Mouse (Mus musculus) large intestine, adult 2 months (tissue): Measurements from ENCODE around the gene Olfr622. TPM values are rescaled to one million over a fixed set of nuclear protein-coding genes. Genes with fewer than 3 reads are reported as not detected.

Experiments
- DNase-seq: peaks from one replicate; pipeline ENCODE4 v3.0.0-alpha.2; 2012; ENCODE audit warnings: low read depth, low spot score
- WGBS: fragments of 180-500 bp; shearing (Covaris S2); methylation state at CpG from one replicate; pipeline ENCODE4 v1.1.7; 2018; 5-methylcytosine and 5-hydroxymethylcytosine counted together
- polyA plus RNA-seq: library from polyadenylated mRNA; depleted of rRNA; stranded (reverse); fragments of >200 nt; gene quantifications from 2 replicates; pipeline ENCODE4 v1.2.3, GENCODE M21; 2012; rRNA removed

Gene Olfr622
- not detected in 2 replicates for polyA plus RNA-seq

- no peak for DNase-seq
- WGBS: 79% methylated on average over 1 of the region's 1 CpGs
Measured at GRCm38 (mm10) chr7:103642602-103643001, at the start of gene Olfr622. TSS of gene Olfr622 (minus strand) at chr7:103642702.

GRCm38 (mm10) chr7:103682420-103682819 is 39.9 kb upstream of the Olfr622 start, which contains the start of gene Olfr625-ps1:
TSS of gene Olfr625-ps1 (plus strand) at chr7:103682720.
- DNase-seq: no peak

- DNase-seq: no peak
- 85% methylated on average over 2 of the region's 2 CpGs for WGBS
Measured at GRCm38 (mm10) chr7:103671091-103671490, 28.6 kb upstream of the Olfr622 start, which contains the start of gene Olfr624. TSS of gene Olfr624 (minus strand) at chr7:103671191.

DNA sequence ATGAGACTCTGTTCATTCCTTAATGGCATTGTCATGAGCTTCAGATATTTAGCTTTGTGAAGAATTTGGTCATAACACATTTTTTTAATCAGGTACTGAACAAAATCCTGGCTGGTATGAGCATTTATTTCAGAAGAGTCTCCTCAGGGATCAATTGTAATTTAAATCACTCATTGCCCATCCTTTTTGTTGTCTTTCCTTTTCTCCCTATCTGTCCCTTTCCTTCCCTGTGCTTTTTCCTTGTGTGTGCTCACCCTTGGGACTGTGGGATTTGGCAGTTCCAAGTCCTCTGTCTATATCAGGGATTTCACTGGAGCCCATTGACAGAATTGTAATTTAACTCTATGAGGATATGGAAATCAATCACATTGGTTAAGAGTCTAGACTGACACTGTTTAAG is 21.1 kb upstream of the Olfr622 start, which contains the start of gene Olfr623:
Gene Olfr623 (minus strand): TSS at position 101 of the 400 bp plus-strand sequence.
- DNase-seq: no peak

DNA sequence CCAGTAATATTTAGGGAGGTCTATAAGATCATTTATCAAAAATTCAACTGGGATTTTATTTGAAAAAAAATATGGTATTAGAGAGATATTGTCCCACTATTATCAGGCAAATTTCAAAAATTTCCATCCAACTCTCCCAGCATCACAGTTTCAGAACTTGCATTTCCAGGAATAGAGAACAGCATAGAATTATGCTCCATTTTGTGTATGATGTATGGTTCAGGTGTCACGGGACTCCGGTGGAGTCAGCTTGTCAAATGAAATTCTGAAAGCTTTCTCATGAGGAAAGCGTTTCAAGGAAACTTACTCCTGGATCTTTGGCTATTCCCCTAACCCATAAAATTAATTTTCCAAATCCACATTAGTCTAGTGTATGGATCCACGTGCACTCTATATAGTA is 1.6 kb upstream of the Olfr622 start:
- WGBS: 29% methylated on average over 4 of the region's 4 CpGs
- DNase-seq: no peak

DNA sequence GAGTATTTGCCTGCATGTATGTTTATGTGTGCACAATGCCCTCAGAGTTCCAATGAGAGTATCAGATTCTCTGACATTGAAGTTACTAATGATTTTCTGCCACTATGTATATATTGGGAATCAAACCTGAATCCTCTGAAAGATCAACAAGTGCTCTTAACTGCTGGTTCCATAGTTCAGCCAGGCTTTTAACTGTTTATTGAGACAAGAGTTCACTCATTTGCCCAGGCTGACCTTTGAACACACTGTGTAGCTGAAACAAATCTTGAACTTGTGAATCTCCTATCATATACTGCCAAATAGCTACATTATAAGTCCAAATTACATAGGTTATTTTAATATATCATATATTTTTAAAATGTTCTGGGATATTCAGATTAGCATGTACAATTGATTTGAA is 5.7 kb downstream of the Olfr622 start:
- no peak for DNase-seq

GRCm38 (mm10) chr7:103612434-103612833 is 30.1 kb downstream of the Olfr622 start, which contains the start of gene Olfr620:
TSS of gene Olfr620 (minus strand) at chr7:103612534.
- 66% methylated on average over 2 of the region's 2 CpGs for WGBS
- DNase-seq: no peak

DNA sequence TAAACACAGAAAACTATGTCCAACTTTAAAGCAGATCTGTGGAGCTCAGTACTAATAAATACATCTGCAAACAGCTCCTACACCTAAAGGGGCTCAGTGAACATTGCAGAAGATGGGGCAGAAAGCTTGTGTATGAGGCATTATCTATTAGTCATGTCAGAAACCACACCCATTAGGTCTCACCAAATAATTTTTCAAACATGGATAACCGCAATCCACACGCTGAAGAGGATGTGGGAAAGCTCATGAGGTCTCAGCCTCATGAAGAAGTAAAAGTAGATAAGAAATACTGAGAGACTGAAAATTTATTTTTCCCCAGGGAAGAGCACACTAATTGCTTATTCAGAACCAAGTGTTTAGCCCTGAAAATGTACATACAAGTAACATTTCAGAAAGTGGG is 35.1 kb downstream of the Olfr622 start:
- WGBS: 80% methylated on average over 2 of the region's 2 CpGs
- no peak for DNase-seq

DNA sequence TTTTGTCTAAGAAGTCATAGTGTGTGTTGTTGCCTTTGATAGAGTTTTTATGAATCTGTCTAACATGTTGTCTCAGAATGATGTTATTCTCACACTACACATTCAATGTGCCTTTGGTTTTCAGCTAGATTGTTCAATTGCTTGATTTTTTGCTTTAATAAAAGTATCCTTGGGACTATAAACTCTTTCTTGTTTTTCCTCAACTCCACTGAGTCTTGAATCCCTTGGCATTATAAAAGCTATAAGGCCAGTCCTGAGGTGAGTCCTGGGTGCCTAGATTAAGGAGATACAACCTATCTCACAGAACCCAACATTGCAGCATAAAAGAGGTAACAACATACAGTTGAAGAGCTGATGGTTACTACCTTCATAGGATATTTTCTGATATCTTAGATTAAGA is 42.2 kb downstream of the Olfr622 start, which contains the start of gene Olfr619:
Gene Olfr619 (plus strand): TSS at position 301 of the 400 bp plus-strand sequence.
- no peak for DNase-seq

- DNase-seq: no peak
- 55% methylated on average over 2 of the region's 2 CpGs for WGBS
Measured at GRCm38 (mm10) chr7:103589803-103590202, 52.7 kb downstream of the Olfr622 start, which contains the start of gene Olfr618. TSS of gene Olfr618 (plus strand) at chr7:103590103.

Other genes with a start within 250 kb of the Olfr622 start
- gene Usp17lc, start 227.6 kb downstream of the Olfr622 start, polyA plus RNA-seq: not detected in 2 replicates
- not detected in 2 replicates for gene Olfr605, start 197.3 kb downstream of the Olfr622 start, polyA plus RNA-seq
- not detected in 2 replicates for gene Olfr606, start 193.7 kb downstream of the Olfr622 start, polyA plus RNA-seq
- gene Olfr607, start 178.6 kb downstream of the Olfr622 start, polyA plus RNA-seq: not detected in 2 replicates
- gene Olfr608, start 172.8 kb downstream of the Olfr622 start, polyA plus RNA-seq: not detected in 2 replicates
- gene Olfr609, start 144.6 kb downstream of the Olfr622 start, polyA plus RNA-seq: not detected in 2 replicates
- not detected in 2 replicates for gene Olfr610, start 130.6 kb downstream of the Olfr622 start, polyA plus RNA-seq
- not detected in 2 replicates for gene Olfr611, start 121.9 kb downstream of the Olfr622 start, polyA plus RNA-seq
- gene Olfr612, start 100.0 kb downstream of the Olfr622 start, polyA plus RNA-seq: not detected in 2 replicates
- not detected in 2 replicates for gene Olfr613, start 94.6 kb downstream of the Olfr622 start, polyA plus RNA-seq
- gene Olfr615, start 86.6 kb downstream of the Olfr622 start, polyA plus RNA-seq: not detected in 2 replicates
- gene Olfr616, start 73.6 kb downstream of the Olfr622 start, polyA plus RNA-seq: not detected in 2 replicates
- not detected in 2 replicates for gene Olfr617, start 69.6 kb downstream of the Olfr622 start, polyA plus RNA-seq
- gene Olfr618, start 52.6 kb downstream of the Olfr622 start, polyA plus RNA-seq: not detected in 2 replicates
- not detected in 2 replicates for gene Olfr619, start 42.1 kb downstream of the Olfr622 start, polyA plus RNA-seq
- not detected in 2 replicates for gene Olfr620, start 30.2 kb downstream of the Olfr622 start, polyA plus RNA-seq
- not detected in 2 replicates for gene Olfr623, start 21.0 kb upstream of the Olfr622 start, polyA plus RNA-seq
- gene Olfr624, start 28.5 kb upstream of the Olfr622 start, polyA plus RNA-seq: not detected in 2 replicates
- not detected in 2 replicates for gene Olfr625-ps1, start 40.0 kb upstream of the Olfr622 start, polyA plus RNA-seq
- not detected in 2 replicates for gene Olfr243, start 72.0 kb upstream of the Olfr622 start, polyA plus RNA-seq
- not detected in 2 replicates for gene Olfr628, start 87.7 kb upstream of the Olfr622 start, polyA plus RNA-seq
- not detected in 2 replicates for gene Olfr629, start 102.2 kb upstream of the Olfr622 start, polyA plus RNA-seq
- gene Olfr630, start 114.6 kb upstream of the Olfr622 start, polyA plus RNA-seq: not detected in 2 replicates
- not detected in 2 replicates for gene Olfr69, start 128.9 kb upstream of the Olfr622 start, polyA plus RNA-seq
- gene Olfr68, start 137.0 kb upstream of the Olfr622 start, polyA plus RNA-seq: not detected in 2 replicates
- gene Olfr67, start 149.1 kb upstream of the Olfr622 start, polyA plus RNA-seq: not detected in 2 replicates
- gene Hbb-bt, start 171.3 kb upstream of the Olfr622 start, polyA plus RNA-seq: 7.5 and 9.3 TPM in 2 replicates
- 97.3 and 114 TPM in 2 replicates for gene Hbb-bs, start 185.4 kb upstream of the Olfr622 start, polyA plus RNA-seq
- gene Hbb-bh2, start 197.8 kb upstream of the Olfr622 start, polyA plus RNA-seq: not detected in 2 replicates
- gene Hbb-bh1, start 200.5 kb upstream of the Olfr622 start, polyA plus RNA-seq: not detected in 2 replicates
- not detected in 2 replicates for gene Hbb-y, start 210.5 kb upstream of the Olfr622 start, polyA plus RNA-seq
- gene Olfr66, start 243.6 kb upstream of the Olfr622 start, polyA plus RNA-seq: not detected in 2 replicates